Mouse (Mus musculus): ENCODE measurements around the gene Pde4a.
A peak's percentile ranks its signal among the peaks of the same experiment; 100 is the strongest.
"Not testable (repeated sequence)": the region's sequence is repeated elsewhere in the genome, so short reads cannot be mapped to it uniquely, and the experiment has no call there.

The Pde4a gene

DNA sequence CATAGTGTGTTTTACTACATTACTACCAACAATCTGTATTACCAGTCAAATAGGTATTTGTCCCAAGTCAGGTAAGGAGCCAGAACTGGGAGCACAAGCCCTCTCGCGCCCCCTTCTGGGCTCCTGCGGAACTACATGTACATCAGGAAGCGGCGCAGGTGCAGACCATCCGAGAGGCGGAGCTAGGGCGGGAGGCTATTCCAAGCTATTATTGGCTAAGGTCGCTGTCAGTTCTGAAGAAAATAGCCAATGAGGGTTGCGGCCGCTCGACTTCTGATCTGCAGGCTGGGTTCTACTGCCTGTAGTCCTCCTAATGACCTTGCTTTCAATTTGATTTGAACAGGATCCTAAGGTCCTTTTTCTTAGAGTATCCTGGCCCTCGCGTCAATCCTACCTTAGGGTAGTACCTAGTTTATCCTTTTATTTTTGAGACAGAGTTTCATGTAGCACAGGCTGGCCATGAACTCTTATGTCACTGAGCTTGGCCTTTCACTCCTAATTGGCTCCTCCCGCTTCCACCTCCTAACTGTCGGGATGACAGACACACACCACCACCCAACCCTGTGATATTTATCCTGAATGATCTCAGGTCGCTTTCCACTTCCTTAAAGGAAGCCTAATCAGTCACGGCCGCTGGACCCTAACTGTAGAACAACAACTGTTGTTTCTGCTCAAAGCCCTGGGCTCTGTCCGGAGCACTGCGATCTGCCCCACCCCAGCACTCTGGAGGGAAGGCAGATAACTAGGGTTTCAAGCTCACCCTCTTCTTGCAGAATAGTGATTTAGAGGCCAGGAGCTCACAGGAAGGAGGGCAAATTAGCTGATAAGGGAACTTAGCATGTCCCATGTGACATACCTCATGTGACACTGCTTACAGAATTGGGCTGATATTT is 55.2 kb downstream of the Pde4a start:
- DNase-seq, result peak; percentile 98

DNA sequence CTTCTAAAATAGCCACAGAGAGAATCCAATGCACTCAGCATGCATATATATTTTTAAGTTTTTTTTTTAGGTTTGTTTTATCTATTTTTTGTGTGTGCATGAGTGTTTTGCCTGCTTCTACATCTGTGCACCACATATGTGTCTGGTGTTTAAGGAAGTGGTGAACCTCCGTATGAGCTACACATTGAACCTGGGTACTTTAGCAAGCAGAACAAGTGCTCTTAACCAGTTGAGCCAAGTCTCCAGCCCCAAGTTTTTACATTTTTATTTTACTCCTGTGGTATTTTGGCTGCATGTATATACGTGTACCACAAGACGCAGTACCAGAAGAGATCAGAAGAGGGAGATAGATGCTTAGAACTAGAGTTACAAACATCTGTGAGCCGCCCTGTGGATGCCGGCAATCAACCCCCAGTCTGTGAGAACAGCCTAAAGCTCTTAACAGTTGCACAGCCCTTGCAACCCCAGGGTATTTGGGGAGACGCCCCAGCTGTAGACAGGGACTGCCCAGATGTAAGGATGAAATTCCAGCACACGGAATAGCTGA is 55.9 kb downstream of the Pde4a start:
- DNase-seq, result peak; percentile 91

DNA sequence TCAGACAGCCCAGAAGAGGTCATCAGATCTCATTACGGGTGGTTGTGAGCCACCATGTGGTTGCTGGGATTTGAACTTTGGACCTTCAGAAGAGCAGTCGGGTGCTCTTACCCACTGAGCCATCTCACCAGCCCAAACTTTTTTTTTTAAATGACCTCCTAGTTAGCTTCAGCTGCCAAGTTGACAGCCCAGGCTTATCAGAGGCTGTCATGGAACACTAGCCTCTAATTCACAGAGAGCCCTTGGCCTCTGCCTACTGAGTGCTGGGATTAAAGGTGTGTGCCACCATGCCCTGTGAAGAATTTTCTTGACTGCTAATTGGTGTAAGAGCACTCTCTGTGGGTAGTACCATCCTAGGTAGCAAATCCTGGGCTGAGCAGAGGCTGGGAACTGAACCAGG is 58.0 kb downstream of the Pde4a start:
- DNase-seq, result not testable (repeated sequence)

DNA sequence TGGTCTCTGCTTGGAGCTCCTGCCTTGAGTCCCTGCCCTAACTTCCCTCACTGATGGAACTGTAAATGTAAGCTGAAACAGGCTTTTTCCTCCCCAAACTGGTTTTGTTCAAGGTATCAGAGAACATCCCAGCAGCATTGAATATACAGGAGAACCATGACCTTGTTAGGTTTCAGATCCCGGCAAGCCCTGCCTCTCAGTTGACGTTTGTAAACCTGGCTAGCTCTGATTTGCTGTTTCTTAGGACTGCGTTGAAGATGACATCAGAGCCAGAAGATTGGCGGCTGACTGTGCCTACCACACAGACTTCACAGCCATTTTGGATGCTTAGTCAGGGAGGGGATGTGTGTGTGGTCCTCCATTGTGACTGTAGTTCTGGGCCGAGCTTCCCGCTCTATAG is 58.4 kb downstream of the Pde4a start:
- no peak for DNase-seq

DNA sequence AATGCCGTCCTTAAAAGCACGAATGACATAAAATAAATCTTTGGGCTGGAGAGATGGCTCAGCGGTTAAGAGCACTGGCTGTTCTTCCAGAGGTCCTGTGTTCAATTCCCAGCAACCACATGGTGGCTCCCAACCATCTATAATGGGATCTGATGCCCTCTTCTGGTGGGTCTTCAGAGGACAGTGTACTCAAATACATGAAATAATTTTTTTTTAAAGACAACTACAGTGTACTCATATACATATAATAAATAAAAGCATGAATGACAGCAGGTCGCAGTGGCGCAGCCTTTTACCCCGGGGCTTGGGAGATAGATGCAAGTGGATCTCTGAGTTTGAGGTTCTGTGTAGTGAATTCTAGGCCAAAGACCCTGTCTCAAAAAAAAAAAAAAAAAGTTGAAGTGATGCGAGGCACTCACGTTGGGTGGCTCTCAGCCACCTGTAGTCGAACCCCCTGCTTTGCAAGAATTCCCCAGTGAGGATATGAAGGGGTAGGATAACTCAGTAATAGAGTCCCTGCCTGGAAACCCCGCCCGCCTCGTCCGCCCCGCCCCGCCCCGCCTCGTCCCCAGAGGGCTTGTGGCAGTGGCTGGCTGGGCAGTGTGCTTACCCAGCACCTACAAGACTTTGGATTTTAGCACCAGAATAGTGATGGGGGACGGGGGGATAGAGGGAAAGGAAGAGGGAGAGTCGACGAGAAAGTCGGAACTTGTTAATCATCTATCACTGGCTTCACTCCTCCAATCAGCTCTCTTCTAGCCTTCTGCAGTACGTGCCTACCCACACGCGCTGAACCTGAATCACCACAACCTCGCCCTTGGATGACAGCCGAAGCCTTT is 59.3 kb downstream of the Pde4a start:
- DNase-seq, result peak; percentile 59

DNA sequence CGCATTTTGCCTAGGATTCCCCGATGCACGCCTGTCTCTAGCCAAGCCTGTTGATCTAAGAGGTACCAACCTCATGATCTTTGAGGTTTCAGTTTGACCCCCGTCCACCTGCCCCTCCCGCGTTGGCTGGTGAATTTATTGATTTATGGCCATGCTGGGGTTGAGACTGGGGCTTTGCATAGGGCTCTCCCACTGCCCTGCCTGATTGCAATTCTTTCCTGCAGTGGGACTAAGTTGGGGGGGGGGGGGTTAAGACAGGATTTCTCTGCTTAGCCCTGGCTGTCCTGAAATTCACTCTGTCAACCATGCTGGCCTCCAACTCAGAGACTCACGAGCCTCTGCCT is 59.9 kb downstream of the Pde4a start:
- no peak for DNase-seq

DNA sequence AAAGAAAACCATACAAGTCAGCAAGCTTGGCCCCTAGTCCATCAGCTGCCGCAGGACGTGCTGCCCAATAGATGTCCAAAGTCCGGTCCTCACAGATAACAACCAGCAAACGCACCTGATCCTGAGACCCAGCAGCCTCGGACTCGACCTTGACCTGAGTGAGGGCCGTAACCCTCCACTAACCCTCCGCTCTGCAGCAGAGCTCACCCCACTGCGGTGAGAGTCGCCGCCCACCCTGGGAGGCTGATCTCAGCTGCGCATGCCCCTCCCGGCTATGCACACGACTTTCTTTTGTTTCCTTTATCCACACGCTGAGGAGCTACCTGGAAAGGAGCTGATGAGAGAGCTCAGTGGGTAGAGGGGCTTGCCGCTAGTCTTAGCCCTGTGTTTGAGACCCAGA is 61.8 kb downstream of the Pde4a start:
- DNase-seq, result no peak

DNA sequence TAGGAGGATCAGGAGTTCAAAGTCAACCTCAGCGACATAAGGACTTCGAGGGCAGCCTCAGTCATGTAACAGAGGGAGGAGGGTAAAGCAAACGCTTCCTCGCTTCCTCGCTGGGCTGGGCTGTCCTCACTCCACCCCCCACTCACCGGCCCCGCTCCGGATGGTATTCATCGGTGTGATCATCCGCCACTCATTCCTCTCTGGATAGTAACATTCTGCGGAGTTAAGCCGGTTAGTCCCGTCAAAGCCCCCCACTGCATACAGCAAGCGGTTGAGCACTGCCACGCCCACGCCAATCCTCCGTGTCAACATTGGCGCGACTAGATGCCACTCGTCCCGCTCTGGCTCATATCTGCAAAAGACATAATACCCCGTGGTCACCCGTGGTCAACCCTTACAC is 66.0 kb downstream of the Pde4a start:
- DNase-seq, result no peak

DNA sequence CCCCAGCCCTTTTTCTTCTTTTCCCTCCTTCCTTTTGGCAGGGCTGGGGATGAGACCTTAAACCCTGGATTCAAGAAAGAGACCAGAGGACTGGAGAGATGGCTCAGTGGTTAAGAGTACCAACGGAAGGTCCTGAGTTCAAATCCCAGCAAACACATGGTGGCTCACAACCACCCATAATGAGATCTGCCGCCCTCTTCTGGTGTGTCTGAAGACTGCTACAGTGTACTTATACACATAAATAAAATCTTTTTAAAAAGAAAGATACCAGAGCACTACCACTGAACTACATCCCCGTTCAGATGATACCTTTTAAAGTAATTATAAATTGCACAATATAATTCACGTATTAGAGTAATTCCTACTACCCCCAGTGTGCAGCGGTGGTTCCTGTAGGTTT is 67.4 kb downstream of the Pde4a start:
- no peak for DNase-seq

DNA sequence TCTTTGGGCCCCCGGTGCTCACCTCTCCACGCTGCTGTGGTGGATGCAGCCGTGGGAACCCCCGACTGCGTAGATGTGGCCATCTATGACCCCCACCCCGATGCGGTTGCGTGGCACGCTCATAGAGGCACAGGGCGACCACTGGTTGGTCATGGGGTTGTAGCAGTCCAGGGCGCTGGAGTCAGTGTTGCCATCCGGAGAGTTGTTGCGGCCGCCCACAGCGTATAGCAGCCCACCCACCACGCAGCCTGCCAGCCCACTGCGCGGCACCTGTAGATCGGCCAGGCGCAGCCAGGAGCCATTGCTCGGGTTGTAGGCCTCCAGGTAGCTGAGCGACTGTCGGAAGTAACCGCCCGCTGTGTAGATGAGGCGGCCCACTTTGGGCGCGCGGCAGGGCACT is 67.9 kb downstream of the Pde4a start:
- DNase-seq, result no peak

DNA sequence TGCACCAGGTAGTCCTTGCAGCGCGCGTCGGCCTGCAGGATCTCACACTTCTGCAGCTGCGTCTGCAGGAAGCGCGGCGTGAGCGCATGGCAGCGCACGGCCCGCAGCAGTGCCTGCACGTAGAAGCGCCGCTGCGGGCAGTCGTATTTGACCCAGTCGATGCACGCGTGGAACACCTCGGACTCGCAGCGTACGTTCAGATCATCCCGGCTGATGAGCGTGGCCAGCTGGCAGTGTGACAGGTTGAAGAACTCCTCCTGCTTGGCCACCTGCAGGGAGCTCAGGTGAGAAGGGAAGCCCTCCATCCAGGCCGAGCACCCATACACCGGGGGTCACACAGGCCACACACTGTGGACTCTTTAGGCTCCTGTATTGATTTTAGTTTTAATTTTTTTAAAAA is 68.3 kb downstream of the Pde4a start:
- no peak for DNase-seq

DNA sequence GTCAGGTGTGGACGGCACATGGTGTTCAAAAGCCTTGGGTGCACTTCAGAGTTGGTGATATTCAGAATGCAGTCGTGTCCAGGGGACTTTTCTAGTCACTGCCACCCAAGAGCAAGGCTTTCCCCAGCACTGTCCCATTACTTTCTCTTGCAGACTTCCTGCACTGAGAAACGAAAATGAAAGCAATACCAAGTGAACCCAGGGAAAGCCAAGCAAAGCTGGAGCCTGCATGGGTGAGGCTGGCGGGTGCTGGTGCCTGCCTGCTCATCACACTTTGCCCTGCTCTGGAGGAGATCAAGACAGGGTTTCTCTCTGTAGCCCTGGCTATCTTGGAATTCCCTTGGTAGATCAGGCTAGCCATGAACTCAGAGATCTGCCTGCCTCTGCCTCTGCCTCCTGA is 69.8 kb downstream of the Pde4a start:
- DNase-seq, result peak; percentile 44

DNA sequence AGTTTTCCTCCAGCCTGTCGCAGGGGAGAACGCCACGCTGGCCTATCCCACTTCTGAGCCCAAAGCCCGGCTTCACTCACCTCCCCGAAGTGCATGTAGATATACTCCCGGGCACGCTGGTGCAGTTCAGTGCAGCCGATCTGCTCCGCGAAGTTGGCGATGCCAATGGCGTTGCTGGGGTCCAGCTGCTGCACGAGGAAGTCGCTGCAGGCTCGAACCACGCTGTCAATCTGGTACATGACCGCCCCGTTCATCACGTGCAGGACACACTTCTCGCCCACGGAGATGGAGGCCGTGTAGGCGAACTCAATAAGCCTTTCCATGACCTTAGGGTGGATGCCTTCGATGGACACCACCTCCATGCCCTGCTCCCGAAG is 71.5 kb downstream of the Pde4a start:
- DNase-seq, result peak; percentile 10

DNA sequence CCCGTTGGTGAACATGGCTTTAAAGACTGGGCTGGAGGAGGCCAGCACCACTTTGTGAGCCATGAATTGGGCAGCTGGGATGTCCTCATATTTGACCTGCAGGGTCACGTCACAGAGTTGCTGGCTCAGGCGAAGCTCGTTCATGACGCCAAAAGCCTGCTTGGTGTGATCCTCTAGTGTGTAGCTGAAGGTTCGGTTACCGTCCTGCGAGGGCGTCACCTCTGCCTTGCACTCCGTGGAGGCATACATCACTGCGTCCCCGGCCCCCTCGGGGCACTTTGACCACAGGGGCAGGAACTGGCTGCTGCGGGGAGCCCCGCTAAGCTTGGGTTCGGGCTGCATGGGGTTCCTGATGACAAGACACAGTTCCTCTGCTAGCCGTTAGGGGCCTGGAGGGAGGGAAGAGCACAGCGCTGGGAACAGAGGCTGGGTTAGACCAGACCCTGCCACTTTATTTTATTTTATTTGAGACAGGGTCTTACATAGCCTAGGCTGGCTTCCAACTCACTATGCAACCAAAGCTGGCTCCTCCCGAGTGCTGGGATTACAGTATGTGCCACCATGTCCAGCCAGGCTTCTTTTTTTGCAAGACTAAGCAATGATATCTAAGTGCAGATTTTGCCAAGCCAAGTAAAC is 72.0 kb downstream of the Pde4a start:
- DNase-seq, result no peak

DNA sequence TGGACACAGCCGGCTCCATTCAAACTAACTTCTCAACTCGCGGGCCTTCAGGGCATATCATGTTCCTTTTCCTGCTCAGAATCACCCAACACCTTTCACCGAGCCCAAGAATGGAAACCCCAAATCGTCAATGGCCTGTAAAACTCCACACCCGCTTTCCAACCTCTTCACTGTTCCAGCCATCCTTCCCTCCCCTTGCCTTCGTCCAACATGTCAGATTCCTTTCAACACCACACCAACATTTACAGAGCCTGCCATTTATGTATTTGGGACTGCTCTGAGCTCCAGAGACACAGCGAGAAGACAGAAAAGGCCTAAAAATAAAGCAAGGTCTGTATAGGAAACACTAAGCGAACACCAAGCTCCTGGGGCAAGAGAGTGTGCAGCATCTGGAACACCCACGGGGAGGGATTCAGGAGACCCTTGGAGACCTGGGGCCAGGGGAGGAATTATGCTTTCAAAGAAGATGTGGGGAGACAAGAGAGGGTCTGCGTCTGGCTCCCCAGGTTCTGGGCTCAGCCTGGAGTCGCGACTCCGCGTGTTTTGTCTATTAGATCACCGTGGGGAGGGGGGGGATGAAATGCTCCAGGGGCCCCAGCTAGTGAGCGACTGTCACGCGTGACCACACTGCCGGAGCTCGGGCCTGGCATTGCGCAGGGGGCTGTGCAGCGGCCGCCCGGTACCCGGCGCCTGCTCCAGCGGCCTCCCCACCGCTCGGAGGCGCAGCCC is 72.7 kb downstream of the Pde4a start:
- no peak for DNase-seq

DNA sequence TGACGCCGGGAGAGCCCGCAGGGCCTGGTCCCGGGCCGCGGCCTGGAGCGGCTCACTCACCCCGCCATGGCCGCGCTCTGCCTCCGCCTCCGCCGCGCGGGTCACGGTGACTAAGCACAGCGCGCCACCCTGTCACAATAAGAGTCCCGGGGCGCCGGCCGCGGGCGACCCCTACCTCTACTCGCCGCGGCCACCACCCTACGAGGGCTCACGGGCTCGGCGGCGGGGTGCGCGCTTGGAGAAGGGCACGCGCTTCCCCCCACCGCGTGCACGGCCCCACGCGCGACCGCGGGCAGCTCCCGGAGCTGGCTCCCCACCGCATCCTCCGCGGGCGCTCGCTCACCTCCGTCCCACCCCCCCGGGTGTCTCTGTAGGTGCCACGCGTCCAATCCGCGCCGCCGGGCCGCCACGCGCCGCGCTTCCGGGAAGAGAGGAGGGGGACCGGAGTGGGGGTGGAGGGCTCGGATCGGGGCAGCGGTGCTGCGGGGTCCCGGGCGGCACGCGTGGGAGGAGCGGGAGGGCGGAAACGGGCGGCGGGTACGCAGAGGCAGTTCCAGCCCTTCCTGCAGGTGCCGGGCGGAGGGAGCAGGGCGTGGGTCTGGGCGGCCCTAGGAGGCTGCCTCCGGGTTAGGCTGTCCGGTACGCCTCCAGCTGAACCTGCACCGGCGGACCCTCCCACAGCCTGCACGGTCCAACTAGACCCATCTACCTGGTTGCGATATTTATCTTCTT is 73.4 kb downstream of the Pde4a start, which contains the start of gene Keap1:
Gene Keap1, minus strand, starts transcription at position 629 of the 732 bp plus-strand sequence.
- DNase-seq, result peak; percentile 83

DNA sequence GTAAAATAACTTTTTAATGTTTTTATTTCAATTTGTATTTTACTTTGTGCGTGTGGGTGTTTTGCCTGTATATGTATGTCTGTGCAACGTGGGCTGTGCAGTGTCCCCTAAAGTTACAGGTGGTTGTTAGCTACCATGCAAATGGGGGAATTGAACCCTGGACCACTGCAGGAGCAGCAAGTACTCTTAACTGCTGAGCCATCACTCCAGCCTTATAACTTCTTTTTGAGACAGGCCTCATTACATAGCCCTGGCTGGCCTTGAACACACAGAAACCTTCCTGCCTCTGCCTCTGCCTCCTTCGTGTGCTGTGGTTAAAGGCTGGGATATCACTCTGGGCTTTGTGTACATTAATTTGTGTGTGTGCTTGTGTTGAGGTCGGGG is 73.9 kb downstream of the Pde4a start:
- DNase-seq, result no peak

DNA sequence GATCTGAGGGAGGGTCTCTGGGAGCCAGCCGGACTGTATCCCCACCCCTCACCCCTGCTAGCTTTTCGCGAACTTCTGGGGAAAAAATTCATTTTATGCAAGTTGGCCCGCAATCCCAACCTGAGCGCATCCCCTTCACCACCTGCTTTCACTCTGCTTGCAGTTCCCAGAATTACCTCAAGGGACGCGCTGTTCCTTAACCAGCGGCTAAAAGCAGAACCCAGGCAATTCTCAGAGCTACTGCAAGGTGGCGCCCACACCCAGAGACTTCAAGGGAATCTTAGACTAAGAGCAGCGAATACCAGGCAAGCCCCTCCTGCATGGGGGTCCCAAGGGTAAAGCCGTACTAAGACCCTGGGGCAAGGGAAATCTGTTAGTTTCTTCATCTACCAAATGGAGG is 75.8 kb downstream of the Pde4a start:
- peak; percentile 96 for DNase-seq

DNA sequence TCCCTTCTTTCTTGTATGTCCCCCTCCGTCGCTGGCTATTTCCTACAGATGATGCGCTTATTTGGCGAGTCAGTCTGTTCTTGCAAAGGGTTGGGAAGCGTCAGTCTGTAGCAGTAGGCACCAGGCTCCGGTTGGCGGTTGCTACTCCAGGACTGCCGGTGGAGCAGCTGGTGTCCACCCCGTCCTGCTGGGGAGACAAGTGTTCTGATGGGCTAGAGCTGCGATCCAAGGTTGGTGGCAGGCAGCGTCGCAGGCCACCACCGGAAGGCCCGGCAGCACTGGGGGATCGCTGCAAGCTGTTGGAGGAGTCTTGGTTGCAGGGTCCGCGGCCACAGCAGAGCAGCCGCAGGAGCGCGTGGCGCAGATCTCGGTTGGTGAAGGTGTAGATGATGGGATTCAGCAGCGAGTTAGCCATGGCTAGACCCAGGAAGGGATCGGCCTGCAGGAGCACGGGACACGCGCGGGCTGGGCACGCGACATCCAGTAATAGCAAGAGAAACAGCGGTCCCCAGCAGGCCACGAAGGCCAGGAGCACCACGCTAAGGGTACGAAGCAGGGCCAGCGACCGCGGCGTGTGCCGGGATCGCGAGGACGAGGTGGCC is 78.4 kb downstream of the Pde4a start:
- no peak for DNase-seq

DNA sequence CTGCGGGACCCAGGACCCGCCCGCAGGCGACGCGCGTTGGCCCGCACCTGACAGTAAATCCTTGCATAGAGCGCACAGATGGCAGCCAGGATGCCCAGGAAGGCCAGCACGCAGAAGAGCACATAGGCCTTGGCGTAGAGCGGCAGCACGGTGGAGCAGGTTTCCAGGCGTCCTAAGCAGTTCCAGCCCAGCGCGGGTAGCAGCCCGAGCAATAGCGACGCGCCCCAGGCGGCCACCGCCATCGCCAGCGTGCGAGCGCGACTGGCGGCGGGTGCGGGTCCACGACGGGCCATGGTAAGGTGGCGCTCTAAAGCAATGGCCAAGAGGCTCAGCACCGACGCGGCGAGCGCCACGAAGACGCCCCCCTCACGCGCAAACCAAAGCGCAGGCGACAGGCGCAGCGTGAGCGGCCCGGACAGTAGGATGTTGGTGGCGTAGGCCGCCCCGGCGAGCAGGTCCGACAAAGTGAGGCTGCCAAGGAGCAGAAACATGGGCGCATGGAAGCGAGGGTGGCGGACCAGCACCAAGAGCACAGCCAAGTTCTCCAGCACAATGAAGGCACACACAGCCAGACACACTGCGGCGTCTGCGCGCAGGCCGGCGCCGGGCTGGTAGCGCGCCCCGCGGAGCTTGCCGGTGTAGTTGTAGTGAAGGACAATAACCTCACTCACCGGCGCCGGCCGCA is 79.1 kb downstream of the Pde4a start:
- DNase-seq, result no peak

DNA sequence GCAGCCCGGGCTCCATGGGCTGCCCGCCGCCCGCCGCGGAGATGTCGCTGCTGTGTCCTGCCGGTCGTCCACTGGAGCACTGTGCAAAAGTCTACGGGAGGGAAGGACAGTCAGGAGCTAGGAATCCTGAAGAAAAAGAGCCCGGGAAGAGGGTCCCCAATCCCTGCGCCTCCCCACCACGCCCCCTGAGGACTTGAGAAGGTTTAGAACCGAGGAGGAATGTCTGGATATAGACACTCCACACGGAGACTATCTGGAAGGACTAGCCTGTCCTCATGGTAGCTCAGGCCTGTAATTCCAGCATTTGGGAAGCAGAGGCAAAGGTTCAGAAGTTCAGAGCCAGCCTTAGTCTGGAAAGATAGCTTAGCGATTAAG is 79.6 kb downstream of the Pde4a start:
- DNase-seq, result no peak
